Mouse (Mus musculus): Measurements from ENCODE around the gene Mrfap1.
A peak's percentile ranks its signal among the peaks of the same experiment; 100 is the strongest.

Gene Mrfap1

GRCm38 (mm10) chr5:36779512-36779911, 17.1 kb downstream of the Mrfap1 start:
- no peak for DNase-seq (ENCODE audit: low spot score)

- DNase-seq (ENCODE audit: low spot score), result no peak
Observed at GRCm38 (mm10) chr5:36778901-36779300, 17.7 kb downstream of the Mrfap1 start.

GRCm38 (mm10) chr5:36777186-36777585, 19.4 kb downstream of the Mrfap1 start:
- no peak for DNase-seq (ENCODE audit: low spot score)

- DNase-seq (ENCODE audit: low spot score), result no peak
Observed at GRCm38 (mm10) chr5:36776021-36776575, 20.5 kb downstream of the Mrfap1 start.

- DNase-seq (ENCODE audit: low spot score), result no peak
Observed at GRCm38 (mm10) chr5:36775317-36775716, 21.3 kb downstream of the Mrfap1 start.

GRCm38 (mm10) chr5:36772586-36772985, 24.0 kb downstream of the Mrfap1 start:
- DNase-seq (ENCODE audit: low spot score), result no peak

GRCm38 (mm10) chr5:36769603-36770002, 27.0 kb downstream of the Mrfap1 start:
- no peak for DNase-seq (ENCODE audit: low spot score)

- DNase-seq (ENCODE audit: low spot score), result no peak
Observed at GRCm38 (mm10) chr5:36766958-36767703, 29.4 kb downstream of the Mrfap1 start.

GRCm38 (mm10) chr5:36759848-36760247, 36.7 kb downstream of the Mrfap1 start:
- no peak for DNase-seq (ENCODE audit: low spot score)

- DNase-seq (ENCODE audit: low spot score), result no peak
Observed at GRCm38 (mm10) chr5:36757033-36757432, 39.5 kb downstream of the Mrfap1 start.

- DNase-seq (ENCODE audit: low spot score), result no peak
Observed at GRCm38 (mm10) chr5:36750119-36751078, 46.2 kb downstream of the Mrfap1 start.

GRCm38 (mm10) chr5:36748536-36749061, 48.0 kb downstream of the Mrfap1 start, which contains the start of gene Bloc1s4:
Gene Bloc1s4 (minus strand): TSS chr5:36748650.
- peak; percentile 89 for DNase-seq (ENCODE audit: low spot score)

GRCm38 (mm10) chr5:36747794-36748535, 48.6 kb downstream of the Mrfap1 start:
- DNase-seq (ENCODE audit: low spot score), result no peak

- no peak for DNase-seq (ENCODE audit: low spot score)
Observed at GRCm38 (mm10) chr5:36747071-36747470, 49.5 kb downstream of the Mrfap1 start.

All from layer of hippocampus, adult 9-10 months (tissue).